Mouse (Mus musculus) ZHBTc4 (cell line): ENCODE measurements around the gene Ggn.
"Not testable (repeated sequence)": the region's sequence is repeated elsewhere in the genome, so short reads cannot be mapped to it uniquely, and the experiment has no call there.

Source experiments
- DNase-seq: peaks from one replicate; pipeline ENCODE4 v3.0.0-alpha.2; 2011; ENCODE audit warnings: low read depth, low spot score

The Ggn gene

GRCm38 (mm10) chr7:29158264-29158663 is 11.7 kb upstream of the Ggn start:
- peak; percentile 94 for DNase-seq

- no peak for DNase-seq
Observed at GRCm38 (mm10) chr7:29162294-29162693, 7.7 kb upstream of the Ggn start.

GRCm38 (mm10) chr7:29162750-29163525 is 7.1 kb upstream of the Ggn start:
- peak; percentile 97 for DNase-seq

DNA sequence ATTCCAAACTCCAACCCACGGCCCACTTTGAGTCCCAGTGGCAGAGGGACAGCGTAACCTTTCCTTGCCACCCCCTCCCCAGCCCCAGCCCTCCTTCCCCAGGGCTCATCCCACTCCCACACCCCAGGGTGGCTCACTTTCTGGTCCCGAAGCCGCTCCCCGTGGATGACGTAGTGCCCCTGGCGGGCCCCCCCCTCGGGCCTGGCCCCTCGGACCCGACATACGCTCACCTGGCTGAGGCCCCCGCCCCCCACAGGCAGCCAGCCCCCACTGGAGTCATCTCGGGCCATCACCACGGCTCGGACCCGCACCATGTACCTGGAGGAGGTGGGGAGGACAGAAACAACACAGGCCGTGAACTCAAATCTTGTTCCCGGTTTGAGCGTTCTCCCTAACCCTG is 2.4 kb upstream of the Ggn start:
- no peak for DNase-seq

GRCm38 (mm10) chr7:29168121-29168695 is 1.8 kb upstream of the Ggn start:
- DNase-seq: peak; percentile 26

GRCm38 (mm10) chr7:29168791-29169230 is 1.2 kb upstream of the Ggn start:
- DNase-seq: peak; percentile 48

DNA sequence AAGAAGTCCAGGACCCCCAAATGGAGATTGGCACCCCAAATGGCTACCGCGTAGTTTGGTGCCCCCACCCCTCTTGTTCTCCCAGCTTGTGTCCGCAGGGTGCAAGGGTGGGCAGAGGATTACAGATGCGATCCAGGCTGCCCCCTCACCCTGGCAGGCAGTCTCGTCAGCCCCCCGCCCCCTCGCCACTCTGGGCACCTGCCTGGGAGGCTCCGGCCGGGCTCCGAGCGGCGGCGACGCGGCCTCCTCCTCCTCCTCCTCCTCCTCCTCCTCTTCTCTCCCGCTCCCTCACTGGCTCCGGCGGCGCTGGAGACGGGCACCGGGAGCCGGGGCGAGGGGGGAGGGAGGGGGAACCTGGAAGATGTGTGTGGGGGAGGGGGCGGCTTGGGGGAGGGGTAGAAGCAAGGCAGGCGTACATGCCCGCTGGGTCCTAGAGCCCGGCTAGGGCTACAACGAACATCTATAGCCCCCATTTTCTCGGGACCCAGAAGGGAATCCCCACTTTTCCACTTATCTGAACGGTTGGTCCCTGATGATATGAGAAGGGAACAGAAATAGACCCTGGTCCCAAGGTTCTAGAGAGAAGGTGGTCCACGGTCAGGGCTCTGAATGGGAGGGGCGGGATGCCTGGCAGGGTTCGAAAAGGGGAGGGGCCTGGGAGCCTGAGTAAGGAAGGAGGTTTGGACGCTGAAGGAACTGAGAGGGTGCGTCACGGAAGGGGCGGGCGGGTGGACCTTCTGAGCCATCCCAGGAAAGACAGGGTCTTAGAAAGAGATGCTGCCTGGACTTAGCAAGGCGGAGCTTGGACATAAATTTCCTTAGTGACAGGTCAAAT is 562 bp upstream of the Ggn start:
- DNase-seq: peak; percentile 96

- no peak for DNase-seq
Observed at GRCm38 (mm10) chr7:29170755-29171561, 948 bp downstream of the Ggn start.

GRCm38 (mm10) chr7:29171562-29172097 is 1.6 kb downstream of the Ggn start:
- DNase-seq: no peak

GRCm38 (mm10) chr7:29172390-29173016 is 2.5 kb downstream of the Ggn start:
- DNase-seq: peak; percentile 29

GRCm38 (mm10) chr7:29178106-29178505 is 8.1 kb downstream of the Ggn start:
- peak; percentile 66 for DNase-seq

DNA sequence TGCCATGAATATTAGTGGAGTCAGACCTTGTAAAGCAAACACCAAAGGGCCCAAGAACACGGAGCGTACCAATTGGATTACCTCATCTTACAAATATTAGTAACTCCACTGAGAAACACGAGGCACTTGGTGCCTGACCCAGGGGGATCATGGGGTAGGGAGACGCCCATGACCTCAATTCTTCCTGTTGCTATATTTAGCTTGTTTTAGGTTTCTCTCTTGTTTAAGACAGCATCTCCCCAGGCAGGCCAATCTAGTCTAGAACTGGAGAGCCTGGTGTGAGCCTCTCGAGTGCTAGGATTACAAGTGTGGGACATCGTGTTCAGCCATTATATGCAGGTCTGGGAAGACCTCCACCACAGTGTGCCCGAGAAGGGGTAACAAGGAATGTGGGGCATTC is 9.3 kb downstream of the Ggn start:
- no peak for DNase-seq

DNA sequence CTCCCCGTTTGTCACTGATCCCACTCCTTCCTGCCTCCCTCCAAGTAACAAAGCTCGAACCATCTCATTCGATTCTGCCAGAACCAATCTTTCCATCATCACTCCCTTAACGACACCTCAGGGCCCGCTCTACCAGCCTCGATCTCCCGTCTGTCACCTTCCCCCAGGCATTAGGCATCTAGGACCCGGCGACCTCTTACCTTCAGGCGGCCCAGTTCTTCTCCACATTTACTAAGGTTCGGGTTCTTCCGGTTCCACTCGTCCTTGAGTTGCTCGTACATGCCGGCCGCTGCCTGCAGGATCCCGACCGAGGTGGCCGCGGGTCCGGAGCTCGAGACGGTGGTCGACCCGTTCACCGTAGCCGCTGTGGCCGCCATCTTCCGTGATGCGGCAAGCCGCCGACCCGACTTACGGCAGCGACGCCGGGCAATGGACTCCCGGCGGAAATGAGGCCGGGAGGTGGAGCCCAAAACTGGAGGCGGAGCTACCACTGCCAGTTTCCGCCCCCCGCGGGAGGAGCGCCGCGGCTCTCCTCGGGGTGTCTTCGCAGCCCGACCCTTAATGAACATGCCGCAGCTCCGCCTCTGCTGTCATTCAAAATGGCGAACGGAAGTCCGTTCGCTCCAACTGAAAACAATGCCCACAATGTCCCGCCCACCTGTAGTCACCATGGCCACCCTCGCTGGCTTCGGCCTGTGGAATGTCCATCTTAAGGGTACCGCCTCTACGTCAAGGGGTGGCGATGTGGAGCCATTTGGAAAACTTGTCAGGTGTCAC is 10.3 kb downstream of the Ggn start, which contains the start of gene Psmd8:
Psmd8 (minus strand) TSS at position 625 of the 777 bp plus-strand sequence.
- peak; percentile 100 for DNase-seq

DNA sequence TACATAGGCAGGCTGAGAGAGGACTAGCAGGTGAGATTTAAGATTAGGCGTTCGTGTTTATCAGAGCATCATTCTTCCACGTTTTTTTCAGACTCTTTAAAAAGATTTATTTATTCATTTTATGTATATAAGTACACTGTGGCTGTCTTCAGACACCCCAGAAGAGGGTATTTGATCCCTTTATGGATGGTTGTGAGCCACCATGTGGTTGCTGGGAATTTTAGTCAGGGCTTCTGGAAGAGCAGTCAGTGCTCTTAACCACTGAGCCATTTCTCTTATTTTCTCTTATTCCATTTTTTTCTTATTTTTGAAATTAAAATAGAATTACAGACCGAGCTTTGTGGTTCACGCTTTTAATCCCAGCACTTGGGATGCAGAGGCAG is 10.8 kb downstream of the Ggn start:
- DNase-seq: no peak

DNA sequence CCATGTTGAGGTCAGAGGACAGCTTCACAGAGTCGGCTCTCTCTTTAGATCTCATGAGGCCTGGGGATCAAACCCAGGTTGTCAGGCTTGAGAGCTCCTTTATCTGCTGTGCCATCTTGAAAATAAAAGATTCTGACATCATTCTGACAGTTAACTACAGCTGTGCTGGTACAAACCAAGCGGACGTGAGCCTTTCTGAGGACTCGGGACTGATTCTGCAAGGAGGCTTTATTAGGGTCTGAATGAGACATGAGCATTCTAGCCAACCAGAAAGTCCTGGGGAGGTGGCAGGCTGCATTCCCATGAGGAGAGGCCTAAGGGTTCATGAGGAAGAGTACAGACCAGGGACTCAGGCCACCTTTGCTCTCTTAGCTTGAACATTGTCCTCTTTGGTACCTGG is 11.3 kb downstream of the Ggn start:
- not testable (repeated sequence) for DNase-seq

- peak; percentile 65 for DNase-seq
Observed at GRCm38 (mm10) chr7:29194230-29194629, 24.2 kb downstream of the Ggn start.

DNA sequence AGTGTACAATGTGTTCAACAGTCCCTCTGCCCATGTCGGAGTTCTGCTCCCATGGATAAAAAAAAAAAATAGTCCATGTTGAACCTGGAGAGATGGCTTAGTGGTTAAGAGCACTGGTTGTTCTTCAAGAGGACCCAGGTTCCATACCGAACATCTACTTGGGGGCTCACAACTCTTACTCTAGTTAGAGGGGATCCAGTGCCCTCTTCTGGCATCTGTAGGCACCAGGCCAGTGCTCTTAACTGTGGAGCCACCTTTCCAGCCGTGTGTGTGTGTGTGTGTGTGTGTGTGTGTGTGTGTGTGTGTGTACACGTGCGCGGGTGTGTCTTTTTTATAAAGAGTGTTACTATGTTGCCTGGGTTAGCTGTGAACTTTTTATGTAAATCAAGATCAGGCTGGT is 32.6 kb downstream of the Ggn start:
- no peak for DNase-seq

DNA sequence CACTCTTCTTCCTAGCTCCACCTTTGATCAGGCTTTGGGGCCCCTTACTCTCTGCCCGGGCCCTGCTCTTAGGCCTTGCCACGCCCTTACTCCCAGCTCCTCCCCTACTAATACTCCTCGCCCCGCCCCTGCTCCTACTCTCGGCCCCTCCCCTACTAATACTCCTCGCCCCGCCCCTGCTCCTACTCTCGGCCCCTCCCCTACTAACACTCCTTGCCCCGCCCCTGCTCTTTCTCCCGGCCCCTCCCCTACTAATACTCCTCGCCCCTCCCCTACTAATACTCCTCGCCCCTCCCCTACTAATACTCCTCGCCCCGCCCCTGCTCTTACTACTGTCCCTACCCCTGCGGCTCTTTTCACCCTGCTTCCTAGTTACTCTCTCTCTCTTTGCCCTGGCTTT is 41.0 kb downstream of the Ggn start:
- DNase-seq: peak; percentile 70

DNA sequence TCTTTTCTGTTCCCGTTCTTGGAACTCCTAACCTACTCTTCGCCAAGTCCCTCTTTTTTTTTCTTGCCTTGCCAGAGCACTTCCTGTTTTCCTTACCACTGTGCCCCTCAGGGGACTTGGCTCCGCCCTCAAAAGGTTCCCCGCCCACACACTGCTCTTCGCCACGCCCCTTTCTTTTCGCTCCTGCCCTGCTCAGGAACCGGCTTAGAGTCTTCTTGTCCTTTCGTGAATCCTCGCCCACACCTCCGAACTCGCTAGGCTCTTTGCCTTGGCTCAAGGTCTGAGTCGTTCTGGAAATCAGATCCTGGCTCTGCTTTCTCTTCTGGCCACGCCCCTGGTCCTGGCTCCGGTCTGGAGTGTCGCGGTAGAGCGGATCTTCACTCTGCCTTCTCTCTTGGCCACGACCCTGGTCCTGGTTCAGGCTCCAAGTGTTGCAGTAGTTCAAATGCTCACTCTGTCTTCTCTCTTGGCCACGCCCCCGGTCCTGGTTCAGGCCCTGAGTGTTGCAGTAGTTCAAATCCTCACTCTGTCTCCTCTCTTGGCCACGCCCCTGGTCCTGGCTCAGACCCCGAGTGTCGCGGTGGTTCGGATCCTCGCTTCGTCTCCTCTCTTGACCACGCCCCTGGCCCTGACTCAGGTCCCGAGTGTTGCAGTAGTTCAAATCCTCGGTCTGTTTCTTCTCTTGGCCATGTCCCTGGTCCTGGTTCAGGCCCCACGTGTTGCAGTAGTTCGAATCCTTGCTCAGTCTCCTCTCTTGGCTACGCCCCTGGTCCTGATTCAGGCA is 41.6 kb downstream of the Ggn start:
- peak; percentile 96 for DNase-seq
